Mouse (Mus musculus) CH12.LX (cell line): ENCODE data around the gene Ctcf.
A peak's percentile ranks its signal among the peaks of the same experiment; 100 is the strongest.

ENCODE experiments used
- CTCF ChIP-seq, 2 experiments: IDR thresholded peaks in 1 of 2; conservative IDR thresholded peaks in 1 of 2; 2 replicates each; pipeline ENCODE4 v1.5.1; 2011 to 2012; ENCODE audit warnings: low read depth in 2 of 2, low read length in 2 of 2, improper control_type of control experiment in 1 of 2, inconsistent platforms in 1 of 2, mild to moderate bottlenecking in 1 of 2, moderate library complexity in 1 of 2
- EP300 ChIP-seq: IDR thresholded peaks from 2 replicates; pipeline ENCODE4 v1.6.1; 2011; ENCODE audit warnings: low read length, improper control_type of control experiment
- HCFC1 ChIP-seq: IDR thresholded peaks from 2 replicates; pipeline ENCODE4 v1.6.1; 2012; ENCODE audit warnings: low read depth, mild to moderate bottlenecking, inconsistent platforms, low read length, improper control_type of control experiment
- IRF4 ChIP-seq: IDR thresholded peaks from 2 replicates; pipeline ENCODE4 v1.6.1; 2014; ENCODE audit warnings: low read depth, mild to moderate bottlenecking, inconsistent platforms, low read length, improper control_type of control experiment
- MEF2A ChIP-seq: IDR thresholded peaks from 2 replicates; pipeline ENCODE4 v1.6.1; 2014; ENCODE audit warnings: low read depth, mild to moderate bottlenecking, inconsistent platforms, low read length, improper control_type of control experiment, borderline replicate concordance
- POLR2A ChIP-seq: IDR thresholded peaks from 2 replicates; pipeline ENCODE4 v1.6.1; 2011; ENCODE audit warnings: low read depth, mild to moderate bottlenecking, improper control_type of control experiment, low read length
- POLR2AphosphoS2 ChIP-seq: IDR thresholded peaks from 2 replicates; pipeline ENCODE4 v1.6.1; 2011; ENCODE audit warnings: low read depth, low read length, improper control_type of control experiment
- TBP ChIP-seq: conservative IDR thresholded peaks from 2 replicates; pipeline ENCODE4 v1.6.1; 2011; ENCODE audit warnings: low read depth, low read length, improper control_type of control experiment
- USF2 ChIP-seq: conservative IDR thresholded peaks from 2 replicates; pipeline ENCODE4 v1.6.1; 2011; ENCODE audit warnings: low read depth, low read length, improper control_type of control experiment
- ZMIZ1 ChIP-seq: IDR thresholded peaks from 2 replicates; pipeline ENCODE4 v1.6.1; 2012; ENCODE audit warnings: low read depth, mild to moderate bottlenecking, inconsistent platforms, low read length, improper control_type of control experiment

DNA sequence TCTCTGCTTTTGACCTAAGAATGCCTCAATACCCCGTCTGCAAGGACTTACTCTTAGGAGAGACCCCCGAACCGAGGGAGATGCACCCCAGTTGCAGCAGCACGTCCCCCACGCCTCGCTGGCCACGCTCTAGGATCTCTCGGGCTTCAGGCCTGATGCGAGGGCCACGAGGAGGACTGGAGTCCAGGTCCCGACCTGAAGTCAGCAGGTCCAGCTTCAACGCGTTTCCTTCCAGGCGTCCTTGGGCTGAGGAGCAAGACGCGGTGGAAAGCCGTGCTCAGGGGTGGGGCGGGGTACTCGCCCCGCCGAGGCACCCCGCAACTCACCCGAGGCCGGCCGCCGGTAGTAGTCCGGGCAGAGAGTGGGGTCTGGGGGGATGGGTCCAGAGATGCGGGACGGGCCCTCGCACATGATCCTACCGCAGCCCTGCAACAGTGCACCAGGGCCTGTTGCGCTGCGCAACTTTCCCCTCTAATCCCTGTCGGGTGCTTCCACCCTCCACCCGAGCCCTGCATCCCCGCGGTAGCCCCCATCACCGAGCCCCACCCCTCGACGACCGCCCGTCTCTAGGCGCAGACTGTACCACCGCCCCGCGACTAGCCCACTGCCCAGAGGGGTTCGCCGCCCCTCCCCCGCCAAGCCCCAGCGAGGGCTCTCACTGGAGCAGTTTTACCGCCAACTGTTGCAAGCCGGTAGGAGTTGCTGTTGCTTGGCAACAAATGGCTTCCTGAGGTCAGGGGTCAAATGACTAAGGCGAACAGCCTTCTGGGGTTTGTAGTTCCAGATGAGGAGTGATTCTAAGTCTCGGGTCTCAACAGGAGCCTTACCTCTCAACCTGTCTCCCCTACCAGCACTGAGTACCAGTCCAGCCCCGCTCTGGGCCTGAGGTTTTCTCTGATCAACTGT lies 71.4 kb downstream of the Ctcf start, which contains the start of the genes 4933405L10Rik and Enkd1:
- no peak for TF ChIP-seq CTCF (conservative IDR thresholded peaks at IDR 0.05 in 1 of 2, IDR thresholded peaks at IDR 0.05 in 1 of 2; ENCODE audit: low read depth in 2 of 2, low read length in 2 of 2)
- TF ChIP-seq POLR2A = peak; percentile 43; the same call in 1 of the 2 replicates
- TF ChIP-seq POLR2AphosphoS2 = no peak
- TF ChIP-seq TBP = no peak
- TF ChIP-seq EP300 = no peak
- peak; percentile 43; the same call in 1 of the 2 replicates for TF ChIP-seq IRF4
- TF ChIP-seq HCFC1 = peak; percentile 99
- peak; percentile 41; the same call in 1 of the 2 replicates for TF ChIP-seq ZMIZ1
- TF ChIP-seq USF2 = no peak
- peak; percentile 39 for TF ChIP-seq MEF2A
